Mouse (Mus musculus): ENCODE results near the gene Pex5l. TPM values are rescaled to one million over a fixed set of nuclear protein-coding genes. Genes with fewer than 3 reads are reported as not detected.

Pex5l gene
- polyA plus RNA-seq, 1 experiment from 2014 or later: 3.6 TPM

DNA sequence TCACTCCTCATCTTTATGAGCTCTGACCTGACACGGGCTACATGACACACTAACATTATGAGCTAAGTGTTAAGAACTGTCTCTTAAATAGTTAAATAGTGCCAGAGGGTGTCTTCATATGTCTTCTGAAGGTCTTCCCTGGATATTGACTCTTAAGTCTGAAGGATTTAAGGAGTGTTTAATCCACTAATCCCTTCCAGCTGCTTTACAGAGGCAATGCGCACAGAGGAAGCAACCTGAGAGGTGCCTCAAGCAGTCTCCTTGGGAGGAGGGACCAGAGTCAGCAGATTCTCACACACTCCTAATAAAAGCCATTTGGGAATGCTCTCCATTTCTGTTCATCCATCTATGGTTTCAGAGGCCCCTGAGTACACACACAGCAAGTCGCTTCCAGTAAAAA, 157.9 kb downstream of the Pex5l start:
- no peak for ATAC-seq (ENCODE audit: low read depth)
- WGBS: 78% methylated on average over 3 of the region's 3 CpGs
- no peak overlapping the region for H3K27ac ChIP-seq (replicated peaks)
- H3K4me1 ChIP-seq (replicated peaks): no peaks in the 10 kb centered on the region
- no peaks in the 10 kb centered on the region for H3K36me3 ChIP-seq
- no peak overlapping the region for H3K4me2 ChIP-seq
- no peaks in the 10 kb centered on the region for H3K9me3 ChIP-seq
- no peak overlapping the region for H3K9ac ChIP-seq
- no peak overlapping the region for H3K4me3 ChIP-seq
- H3K27me3 ChIP-seq: no peaks in the 10 kb centered on the region

DNA sequence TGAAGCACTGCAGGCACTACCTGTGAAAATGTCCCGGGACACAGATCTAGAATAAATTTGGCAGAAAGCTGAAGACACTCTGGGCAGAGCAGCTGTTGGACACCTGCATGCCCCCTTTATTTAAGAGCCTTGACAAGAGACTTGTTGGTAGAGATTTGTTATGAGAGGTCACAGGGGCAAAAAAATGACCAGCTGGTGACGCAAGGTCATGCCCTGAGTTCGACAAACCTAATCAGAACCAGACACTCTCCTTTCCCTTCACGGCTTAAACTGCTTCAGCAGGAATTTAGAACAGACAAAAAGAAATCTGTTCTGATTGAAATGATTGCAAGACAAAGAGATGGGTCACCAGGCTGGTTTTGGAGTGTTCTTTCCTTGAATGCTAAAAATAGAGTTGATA, 163.1 kb downstream of the Pex5l start:
- Histone ChIP-seq H3K9ac (no peak overlapping the region), H3K27me3 (no peaks in the 10 kb centered on the region), H3K4me3 (no peak overlapping the region), H3K9me3 (no peaks in the 10 kb centered on the region), H3K4me1 (replicated peaks) (peaks cover 6% of the 10 kb centered on the region), H3K4me2 (no peak overlapping the region), H3K36me3 (no peaks in the 10 kb centered on the region), H3K27ac (replicated peaks) (no peak overlapping the region)
- WGBS: 30% methylated on average over 4 of the region's 4 CpGs
- ATAC-seq (ENCODE audit: low read depth): no peak

DNA sequence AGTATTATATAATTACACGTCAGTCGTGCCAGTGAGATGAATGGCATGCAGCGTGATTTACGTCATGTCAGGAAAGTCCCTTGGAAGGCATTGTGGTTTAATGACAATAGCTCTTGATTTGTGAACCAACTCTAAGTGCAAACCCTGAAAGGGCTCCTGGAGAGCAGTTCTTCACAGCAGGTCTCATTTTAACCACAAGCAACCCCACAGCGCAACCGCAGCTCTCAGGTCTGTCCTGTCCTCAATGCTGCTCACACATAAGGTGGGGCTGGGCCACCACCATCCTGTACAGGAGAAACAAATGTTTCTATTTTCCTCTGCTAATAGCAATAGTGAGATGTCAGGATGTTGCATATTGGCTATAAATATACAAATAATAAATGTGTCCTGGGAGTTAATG, 163.8 kb downstream of the Pex5l start:
- Histone ChIP-seq H3K9me3 (no peaks in the 10 kb centered on the region), H3K27me3 (no peaks in the 10 kb centered on the region), H3K9ac (no peak overlapping the region), H3K36me3 (no peaks in the 10 kb centered on the region), H3K27ac (replicated peaks) (no peak overlapping the region), H3K4me3 (no peak overlapping the region), H3K4me1 (replicated peaks) (peaks cover 6% of the 10 kb centered on the region), H3K4me2 (no peak overlapping the region)
- ATAC-seq (ENCODE audit: low read depth): 0 out of 2 replicates have a peak, but pooled peaks have one; percentile 53
- WGBS: 12% methylated on average over 6 of the region's 6 CpGs

DNA sequence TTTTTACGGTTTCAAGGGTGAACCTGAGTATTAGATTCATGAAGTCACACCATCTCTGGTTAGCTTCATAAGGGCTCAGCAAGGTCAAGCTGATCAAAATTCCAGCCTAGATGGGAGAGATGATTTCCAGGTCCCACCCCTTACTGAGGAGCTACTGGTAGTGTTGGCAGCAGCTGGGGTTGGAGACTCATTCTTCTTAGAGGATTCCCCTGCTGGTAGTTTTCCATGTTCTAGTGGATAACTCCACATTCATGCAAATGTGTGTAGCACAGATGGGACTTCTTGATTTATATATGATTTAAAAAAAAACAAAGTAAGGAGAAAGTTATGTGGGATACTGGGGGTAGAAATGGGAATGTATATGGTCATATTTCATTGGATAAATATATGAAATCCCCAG, 172.8 kb downstream of the Pex5l start:
- WGBS: 88% methylated on average over 1 of the region's 1 CpGs
- H3K9me3 ChIP-seq: no peaks in the 10 kb centered on the region; the same call in 1 of the 2 replicates
- H3K27me3 ChIP-seq: no peaks in the 10 kb centered on the region
- no peaks in the 10 kb centered on the region for H3K36me3 ChIP-seq
- H3K9ac ChIP-seq: no peak overlapping the region
- ATAC-seq (ENCODE audit: low read depth): no peak
- no peak overlapping the region for H3K27ac ChIP-seq (replicated peaks)
- no peak overlapping the region for H3K4me2 ChIP-seq
- peaks cover 8% of the 10 kb centered on the region; the same call in 1 of the 2 replicates for H3K4me1 ChIP-seq (replicated peaks)
- H3K4me3 ChIP-seq: no peak overlapping the region

DNA sequence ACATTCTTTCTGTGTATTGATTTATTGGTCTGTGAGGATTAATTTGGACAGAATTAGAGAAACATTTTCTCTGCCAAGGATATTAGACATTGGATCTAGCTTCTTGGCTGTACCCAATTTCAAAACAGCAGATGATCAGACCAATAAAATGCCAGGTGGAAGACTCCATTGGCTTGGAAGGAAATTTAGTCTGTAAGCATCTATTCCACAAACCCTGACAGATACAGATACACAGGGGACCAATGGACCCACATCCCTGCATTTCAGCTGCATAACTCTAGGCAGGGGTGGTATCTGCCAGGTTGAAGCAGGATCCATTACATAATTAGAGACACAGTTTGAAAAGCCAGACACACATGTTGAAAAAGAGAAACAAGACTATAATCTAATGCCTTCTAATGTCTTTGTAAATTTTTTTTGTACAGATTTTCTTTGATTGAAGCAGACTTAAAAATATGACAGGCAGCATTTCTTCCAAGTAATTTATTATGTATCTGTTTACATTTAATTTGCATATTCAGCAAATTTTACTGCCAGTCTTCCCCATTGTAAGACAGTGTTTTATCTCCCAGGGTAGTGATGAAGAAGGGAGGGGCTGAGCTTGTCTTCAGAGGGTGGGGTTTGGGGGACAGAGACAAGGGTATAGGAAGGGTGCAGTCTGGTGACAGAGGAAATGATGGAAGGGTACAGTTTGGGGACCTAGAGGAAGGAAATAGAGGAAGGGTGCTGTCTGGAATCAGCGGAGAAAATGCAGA, 174.2 kb downstream of the Pex5l start:
- Histone ChIP-seq H3K4me2 (no peak overlapping the region), H3K4me1 (replicated peaks) (peaks cover 8% of the 10 kb centered on the region; the same call in 1 of the 2 replicates), H3K4me3 (no peak overlapping the region), H3K9ac (no peak overlapping the region), H3K9me3 (no peaks in the 10 kb centered on the region; the same call in 1 of the 2 replicates), H3K27me3 (no peaks in the 10 kb centered on the region), H3K36me3 (no peaks in the 10 kb centered on the region), H3K27ac (replicated peaks) (peak overlapping the region; percentile 35)
- 90% methylated on average over 1 of the region's 1 CpGs for WGBS
- ATAC-seq (ENCODE audit: low read depth): peak; percentile 77

DNA sequence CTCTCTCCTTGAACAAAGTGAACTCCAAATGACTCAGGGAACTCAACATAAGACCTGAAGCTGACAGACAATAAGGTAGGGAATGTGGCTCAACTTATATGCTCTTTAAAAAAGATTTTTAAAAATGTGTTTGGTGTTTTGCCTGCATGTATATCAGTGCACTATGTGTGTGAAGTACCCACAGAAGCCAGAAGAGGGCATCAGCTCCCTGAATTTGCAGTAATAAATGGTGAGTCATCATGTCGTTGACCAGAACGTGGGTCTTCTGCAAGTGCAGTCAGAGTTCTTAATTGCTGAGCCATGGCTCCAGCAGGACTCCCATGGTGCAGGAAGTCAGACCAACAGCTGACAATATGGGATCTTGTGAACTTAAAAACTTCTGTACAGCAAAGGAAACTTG, 177.5 kb downstream of the Pex5l start:
- Histone ChIP-seq H3K9ac (no peak overlapping the region), H3K36me3 (no peaks in the 10 kb centered on the region), H3K27me3 (no peaks in the 10 kb centered on the region), H3K4me2 (no peak overlapping the region), H3K4me1 (replicated peaks) (peaks cover 12% of the 10 kb centered on the region), H3K4me3 (no peak overlapping the region), H3K27ac (replicated peaks) (no peak overlapping the region), H3K9me3 (no peaks in the 10 kb centered on the region)
- ATAC-seq (ENCODE audit: low read depth): no peak
- 1% methylated on average over 2 of the region's 2 CpGs for WGBS

DNA sequence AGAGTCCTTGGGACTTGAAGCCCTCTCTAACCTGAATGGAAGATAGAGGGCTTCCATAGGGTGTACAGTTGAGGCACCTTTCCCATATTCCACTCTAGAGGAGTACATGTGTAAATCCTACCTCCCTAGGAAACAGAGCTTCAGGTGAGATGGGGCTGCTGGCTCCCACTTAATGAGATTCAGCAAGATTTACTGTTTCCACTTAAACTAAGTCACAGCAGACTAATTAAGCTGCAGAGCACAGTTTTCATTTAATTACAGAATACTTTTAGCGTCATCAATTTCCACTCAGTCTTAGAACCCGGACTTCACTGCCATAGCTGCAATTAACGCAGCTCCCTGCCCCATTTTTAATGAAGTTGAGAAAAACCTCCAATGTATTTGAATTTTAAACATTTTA, 181.6 kb downstream of the Pex5l start:
- H3K27ac ChIP-seq (replicated peaks): peak overlapping the region; percentile 52; the same call in 1 of the 2 replicates

DNA sequence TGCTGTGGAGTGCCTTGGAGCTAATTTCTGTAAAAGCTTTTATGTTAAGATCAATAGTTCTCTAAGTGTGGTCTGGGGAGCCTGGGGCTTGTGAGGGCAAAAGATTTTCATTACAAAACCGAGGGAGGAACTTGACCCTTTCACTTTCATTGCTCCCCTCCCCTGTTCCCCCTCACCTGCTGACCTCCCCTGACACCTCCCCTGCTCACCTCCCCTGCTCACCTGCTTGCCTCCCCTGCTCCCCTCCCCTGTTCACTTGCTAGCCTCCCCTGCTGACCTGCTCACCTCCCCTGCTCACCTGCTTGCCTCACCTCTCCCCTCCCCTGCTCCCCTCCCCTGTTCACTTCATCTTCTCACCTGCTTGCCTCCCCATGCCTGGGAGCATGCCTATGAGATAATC, 191.7 kb downstream of the Pex5l start:
- H3K4me3 ChIP-seq: no peak overlapping the region
- no peaks in the 10 kb centered on the region for H3K36me3 ChIP-seq
- H3K4me1 ChIP-seq (replicated peaks): no peaks in the 10 kb centered on the region; the same call in 1 of the 2 replicates
- ATAC-seq (ENCODE audit: low read depth): no peak
- H3K27ac ChIP-seq (replicated peaks): no peak overlapping the region
- no peak overlapping the region for H3K4me2 ChIP-seq
- WGBS: 0% methylated on average over 1 of the region's 1 CpGs
- no peaks in the 10 kb centered on the region for H3K9me3 ChIP-seq
- no peaks in the 10 kb centered on the region for H3K27me3 ChIP-seq
- no peak overlapping the region for H3K9ac ChIP-seq

More for the DNA sequence above, 181.6 kb downstream of the Pex5l start:
- WGBS: 51% methylated on average over 3 of the region's 3 CpGs
- Histone ChIP-seq H3K4me1 (replicated peaks) (peaks cover 3% of the 10 kb centered on the region), H3K27me3 (no peaks in the 10 kb centered on the region), H3K36me3 (no peaks in the 10 kb centered on the region), H3K9ac (no peak overlapping the region), H3K4me2 (no peak overlapping the region), H3K4me3 (no peak overlapping the region), H3K9me3 (no peaks in the 10 kb centered on the region)
- peak; percentile 68 for ATAC-seq (ENCODE audit: low read depth)

DNA sequence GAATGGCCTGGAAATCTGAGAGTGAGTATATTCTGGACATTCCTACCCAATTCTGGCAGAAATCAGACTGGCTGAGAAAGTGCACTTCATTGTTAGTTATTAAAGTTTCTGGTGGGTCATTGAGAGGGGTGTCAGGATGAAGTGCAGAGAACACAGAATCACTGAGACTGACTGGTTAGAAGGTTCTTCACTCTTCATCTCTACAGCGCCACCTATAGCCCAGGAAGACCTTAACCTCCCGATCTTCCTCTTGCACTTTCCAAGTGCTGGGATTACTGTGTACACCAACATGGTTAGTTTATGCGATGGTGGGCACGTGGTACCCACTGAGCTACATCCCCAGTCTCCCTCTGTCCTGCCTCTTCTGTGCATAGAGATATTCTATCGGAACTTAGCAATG, 195.6 kb downstream of the Pex5l start:
- Histone ChIP-seq H3K4me3 (no peak overlapping the region), H3K36me3 (no peaks in the 10 kb centered on the region), H3K27ac (replicated peaks) (no peak overlapping the region), H3K4me2 (no peak overlapping the region), H3K9ac (no peak overlapping the region), H3K27me3 (no peaks in the 10 kb centered on the region), H3K4me1 (replicated peaks) (no peaks in the 10 kb centered on the region; the same call in 1 of the 2 replicates), H3K9me3 (no peaks in the 10 kb centered on the region)
- ATAC-seq (ENCODE audit: low read depth): no peak
- WGBS: 88% methylated on average over 5 of the region's 5 CpGs

DNA sequence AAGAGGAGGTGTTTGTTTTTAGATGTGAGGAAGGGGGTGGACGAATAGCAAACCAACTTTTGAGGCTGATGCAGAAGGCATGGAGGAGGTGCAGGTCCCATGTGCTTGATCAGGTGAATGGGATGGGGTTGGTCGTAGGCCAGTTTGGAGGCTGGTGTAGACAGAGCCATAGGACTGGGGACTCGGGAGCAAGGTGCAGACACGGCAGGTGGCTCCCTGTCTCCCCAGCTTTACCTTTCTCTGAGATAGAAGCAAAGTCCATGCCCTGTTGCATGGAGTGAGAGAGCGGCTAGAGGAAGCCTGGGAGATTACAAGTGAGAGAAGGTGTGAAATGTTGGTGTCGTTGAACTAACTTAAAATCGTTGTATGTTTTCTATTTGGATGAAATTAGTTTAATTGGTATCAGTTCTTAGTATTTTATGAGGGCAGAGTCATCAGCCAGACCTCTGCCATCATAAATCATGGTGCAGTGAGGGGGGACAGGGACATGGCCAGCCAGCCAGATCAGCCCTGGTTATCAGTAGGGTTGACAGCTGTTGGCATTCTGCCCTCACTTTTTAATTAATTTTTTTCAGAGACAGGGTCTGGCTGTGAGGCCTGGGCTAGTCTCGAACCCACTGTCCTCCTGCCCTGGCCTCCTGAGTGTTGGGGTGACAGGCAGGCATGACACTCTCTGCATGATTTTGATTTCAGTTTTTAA, 203.1 kb downstream of the Pex5l start:
- no peak for ATAC-seq (ENCODE audit: low read depth)
- Histone ChIP-seq H3K4me2 (no peak overlapping the region), H3K36me3 (no peaks in the 10 kb centered on the region), H3K27me3 (no peaks in the 10 kb centered on the region), H3K4me1 (replicated peaks) (no peaks in the 10 kb centered on the region), H3K4me3 (no peak overlapping the region), H3K27ac (replicated peaks) (no peak overlapping the region), H3K9me3 (no peaks in the 10 kb centered on the region), H3K9ac (no peak overlapping the region)
- 77% methylated on average over 8 of the region's 8 CpGs for WGBS

DNA sequence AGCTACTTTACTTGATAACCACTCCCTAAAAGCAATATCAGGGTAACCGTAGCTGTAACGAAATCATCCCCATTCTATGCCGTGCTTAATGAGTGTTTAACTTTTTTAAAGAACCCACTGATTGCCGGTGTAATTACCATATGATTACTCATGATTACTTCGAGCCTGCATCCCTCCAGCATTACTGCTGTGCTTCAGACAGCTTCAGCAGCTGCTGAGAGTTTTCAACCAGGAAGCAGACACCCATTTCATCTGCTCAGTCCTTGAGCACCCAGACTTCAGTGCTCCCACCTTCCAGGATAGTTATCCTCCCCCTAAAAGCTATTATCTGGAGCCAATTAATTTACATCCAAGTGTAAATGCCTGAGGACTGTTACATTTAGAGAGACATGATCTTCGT, 218.9 kb downstream of the Pex5l start:
- Histone ChIP-seq H3K36me3 (peaks cover 60% of the 10 kb centered on the region), H3K27me3 (no peaks in the 10 kb centered on the region), H3K4me1 (replicated peaks) (no peaks in the 10 kb centered on the region), H3K9ac (no peak overlapping the region), H3K4me2 (no peak overlapping the region), H3K27ac (replicated peaks) (no peak overlapping the region), H3K9me3 (no peaks in the 10 kb centered on the region), H3K4me3 (no peak overlapping the region)
- ATAC-seq (ENCODE audit: low read depth): peak; percentile 77
- WGBS: 65% methylated on average over 6 of the region's 6 CpGs

DNA sequence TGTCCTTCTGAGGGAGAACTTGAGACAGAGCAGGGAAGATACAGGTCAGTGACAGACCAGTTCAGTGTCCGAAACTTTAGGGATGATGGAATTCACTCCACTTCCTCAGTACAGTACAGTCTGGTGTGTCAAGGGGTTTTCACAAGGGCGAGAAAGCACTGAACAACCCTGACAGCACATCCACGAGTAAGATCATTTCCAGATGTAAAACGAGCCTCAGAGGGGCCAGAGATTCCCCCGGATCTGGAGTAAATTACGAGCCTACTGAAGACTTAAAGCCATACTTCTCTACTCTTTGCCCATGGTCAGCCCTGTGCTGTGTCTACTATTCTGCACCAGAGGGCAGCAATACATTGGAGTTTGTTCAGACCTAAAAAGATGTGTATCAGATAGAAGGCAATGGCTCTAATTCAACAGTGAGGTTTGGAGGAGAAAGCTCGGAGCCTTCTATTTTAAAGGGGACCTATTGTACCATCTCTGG, 232.9 kb downstream of the Pex5l start:
- H3K4me1 ChIP-seq (replicated peaks): peaks cover 7% of the 10 kb centered on the region; the same call in 1 of the 2 replicates
- H3K9ac ChIP-seq: no peak overlapping the region
- H3K27ac ChIP-seq (replicated peaks): no peak overlapping the region
- H3K4me3 ChIP-seq: no peak overlapping the region
- no peaks in the 10 kb centered on the region for H3K9me3 ChIP-seq
- H3K27me3 ChIP-seq: no peaks in the 10 kb centered on the region
- 68% methylated on average over 7 of the region's 7 CpGs for WGBS
- H3K4me2 ChIP-seq: no peak overlapping the region
- ATAC-seq (ENCODE audit: low read depth): peak; percentile 84
- H3K36me3 ChIP-seq: peaks cover 14% of the 10 kb centered on the region
